Mouse (Mus musculus): ENCODE data around the gene Olfr1414. TPM values are rescaled to one million over a fixed set of nuclear protein-coding genes. Genes with fewer than 3 reads are reported as not detected.
"Not testable (repeated sequence)": the region's sequence is repeated elsewhere in the genome, so short reads cannot be mapped to it uniquely, and the experiment has no call there.

Gene Olfr1414
- not detected for total RNA-seq (2021)

DNA sequence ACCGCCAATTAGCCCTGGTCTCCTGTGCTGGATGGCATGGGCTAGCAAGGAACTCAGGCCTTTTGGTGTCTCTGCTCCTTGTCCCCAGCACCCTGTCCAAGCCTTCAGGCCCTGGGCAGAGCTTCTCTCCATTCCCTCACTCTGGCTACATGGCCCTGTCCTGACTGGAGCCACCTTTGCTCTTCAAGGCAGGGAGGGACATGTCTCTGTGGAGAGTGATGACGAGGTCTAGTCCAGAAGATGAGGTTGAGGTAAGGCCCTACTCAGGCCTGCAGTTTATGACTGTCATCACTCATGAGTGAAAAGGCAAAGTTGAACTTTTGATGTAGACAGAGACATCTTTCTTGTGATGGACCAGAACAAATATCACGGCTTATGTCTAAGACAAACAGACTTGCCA is at the start of gene Olfr1414:
Gene Olfr1414 (minus strand): TSS at position 101 of the 400 bp plus-strand sequence.
- no peak for DNase-seq (ENCODE audit: extremely low spot score in 1 of 2, low spot score in 2 of 2)
- intact Hi-C loops (cut with DNase I): no loop called here

DNA sequence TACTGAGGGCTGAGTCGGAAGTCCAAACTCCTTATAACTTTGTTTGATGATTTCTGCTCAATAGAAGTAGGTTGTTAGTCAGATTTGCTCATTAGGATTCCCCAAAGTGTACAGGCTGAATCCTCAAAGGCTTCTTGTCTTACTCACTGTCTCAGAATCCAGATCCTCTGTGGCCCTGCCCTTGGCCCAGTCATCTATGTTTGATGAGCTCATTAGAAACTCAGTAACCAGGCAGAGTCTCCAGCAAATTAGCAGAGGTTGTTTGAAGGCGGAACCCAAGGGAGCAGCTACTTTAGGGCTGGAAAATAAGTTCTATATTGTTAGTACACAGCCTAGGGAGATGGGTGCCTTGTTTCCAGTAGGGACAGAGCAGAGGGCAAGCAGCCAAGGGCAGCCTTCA is 27.5 kb upstream of the Olfr1414 start:
- intact Hi-C loops (cut with DNase I): no loop called here
- no peak for DNase-seq (ENCODE audit: extremely low spot score in 1 of 2, low spot score in 2 of 2)

- no peak for DNase-seq (ENCODE audit: extremely low spot score in 1 of 2, low spot score in 2 of 2)
- intact Hi-C loops (cut with DNase I): no loop called here
Measured at GRCm38 (mm10) chr1:92539071-92539470, 20.6 kb upstream of the Olfr1414 start.

GRCm38 (mm10) chr1:92536972-92537371 is 18.5 kb upstream of the Olfr1414 start:
- intact Hi-C loops (cut with DNase I): no loop called here
- DNase-seq (ENCODE audit: extremely low spot score in 1 of 2, low spot score in 2 of 2): no peak

- DNase-seq (ENCODE audit: extremely low spot score in 1 of 2, low spot score in 2 of 2): no peak
- intact Hi-C loops (cut with DNase I): loop anchor here (5.0 to 10.0 kb wide), 2 partner anchors 309 to 371 kb away; partner anchors contain the start of gene Gpc1
Measured at GRCm38 (mm10) chr1:92523764-92524163, 5.3 kb upstream of the Olfr1414 start.

DNA sequence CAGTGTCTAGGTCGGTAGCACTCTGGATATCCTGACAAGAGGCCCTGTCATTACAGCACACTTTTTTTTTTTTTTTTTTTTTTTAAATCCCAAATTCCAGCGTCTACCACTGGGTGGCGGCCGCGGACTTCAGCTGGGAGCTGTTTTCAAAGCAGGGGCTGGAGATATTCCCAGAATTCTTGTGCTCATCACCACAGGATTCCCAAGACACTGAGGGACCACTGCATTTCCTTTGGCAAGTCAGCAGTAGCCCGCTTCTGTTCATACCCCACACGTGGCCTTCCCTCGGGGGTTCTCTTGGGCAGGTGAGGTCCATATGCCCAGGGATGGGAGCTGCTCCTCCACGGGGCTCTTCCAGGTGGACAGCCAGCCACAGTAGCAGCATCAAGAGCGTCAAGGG is 2.9 kb upstream of the Olfr1414 start:
- intact Hi-C loops (cut with DNase I): loop anchor here (1.0 to 10.0 kb wide), 3 partner anchors 90 to 373 kb away; partner anchors contain the start of gene Gpc1
- DNase-seq (ENCODE audit: extremely low spot score in 1 of 2, low spot score in 2 of 2): peak; percentile 50 to 54

- intact Hi-C loops (cut with DNase I): no loop called here
- DNase-seq (ENCODE audit: extremely low spot score in 1 of 2, low spot score in 2 of 2): peak in 1 of 2 experiments; percentile 27
Measured at GRCm38 (mm10) chr1:92519046-92519445, 585 bp upstream of the Olfr1414 start.

- DNase-seq (ENCODE audit: extremely low spot score in 1 of 2, low spot score in 2 of 2): no peak
- intact Hi-C loops (cut with DNase I): no loop called here
Measured at GRCm38 (mm10) chr1:92515390-92515789, 3.1 kb downstream of the Olfr1414 start.

GRCm38 (mm10) chr1:92511646-92512045 is 6.8 kb downstream of the Olfr1414 start:
- intact Hi-C loops (cut with DNase I); DNase-seq (ENCODE audit: extremely low spot score in 1 of 2, low spot score in 2 of 2): not testable (repeated sequence)

- no peak for DNase-seq (ENCODE audit: extremely low spot score in 1 of 2, low spot score in 2 of 2)
- intact Hi-C loops (cut with DNase I): no loop called here
Measured at GRCm38 (mm10) chr1:92496001-92496400, 22.5 kb downstream of the Olfr1414 start, which contains the start of gene Olfr1415. TSS of gene Olfr1415 (minus strand) at chr1:92496101.

DNA sequence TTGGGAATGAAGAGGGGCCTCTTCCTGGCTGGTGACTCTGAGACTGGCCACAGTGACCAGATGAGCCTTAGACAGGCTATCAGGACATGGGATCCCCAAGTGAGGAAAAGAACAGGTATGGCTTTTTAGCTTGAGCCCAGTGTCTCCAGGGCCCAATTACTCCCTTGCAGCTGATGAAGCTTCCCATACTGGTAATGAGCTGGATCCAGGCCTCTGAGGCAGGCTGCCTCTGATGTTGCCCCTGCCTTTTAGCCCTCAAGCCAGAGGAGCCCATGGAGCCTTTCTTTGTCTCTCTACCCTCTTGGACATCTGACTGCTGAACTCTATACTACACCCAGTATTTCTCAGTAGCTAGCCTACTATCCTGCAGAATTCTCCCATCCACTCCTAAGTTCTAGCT is 33.4 kb downstream of the Olfr1414 start, which contains the start of gene Olfr1416:
Gene Olfr1416 (minus strand): TSS at position 101 of the 400 bp plus-strand sequence.
- DNase-seq (ENCODE audit: extremely low spot score in 1 of 2, low spot score in 2 of 2): no peak
- intact Hi-C loops (cut with DNase I): no loop called here

DNA sequence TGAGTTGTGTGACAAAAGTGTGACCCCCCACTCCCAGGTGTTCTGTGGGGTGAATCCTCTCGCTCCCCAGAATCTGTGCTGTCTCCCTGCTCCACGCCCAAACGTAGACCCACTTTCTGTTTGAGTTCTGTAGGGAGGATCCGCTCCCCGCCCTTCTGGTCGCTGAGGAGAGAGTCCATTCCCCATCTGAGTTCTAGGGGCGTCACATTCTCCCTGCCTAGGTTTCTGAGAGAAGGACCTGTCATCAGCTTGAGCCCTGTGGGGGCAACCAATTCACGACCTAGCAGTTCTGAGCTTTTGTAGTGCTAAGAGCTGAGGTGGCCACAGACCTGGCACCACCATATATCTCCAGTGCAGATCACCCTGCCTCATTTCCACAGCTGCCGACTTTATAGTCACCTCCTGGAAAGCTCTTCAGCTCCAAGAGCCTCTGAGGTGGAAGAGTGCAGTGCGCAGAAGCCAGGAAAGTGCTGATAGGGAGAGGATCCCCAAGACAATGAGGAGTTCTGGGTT is 44.3 kb downstream of the Olfr1414 start:
- intact Hi-C loops (cut with DNase I): no loop called here
- no peak for DNase-seq (ENCODE audit: extremely low spot score in 1 of 2, low spot score in 2 of 2)

DNA sequence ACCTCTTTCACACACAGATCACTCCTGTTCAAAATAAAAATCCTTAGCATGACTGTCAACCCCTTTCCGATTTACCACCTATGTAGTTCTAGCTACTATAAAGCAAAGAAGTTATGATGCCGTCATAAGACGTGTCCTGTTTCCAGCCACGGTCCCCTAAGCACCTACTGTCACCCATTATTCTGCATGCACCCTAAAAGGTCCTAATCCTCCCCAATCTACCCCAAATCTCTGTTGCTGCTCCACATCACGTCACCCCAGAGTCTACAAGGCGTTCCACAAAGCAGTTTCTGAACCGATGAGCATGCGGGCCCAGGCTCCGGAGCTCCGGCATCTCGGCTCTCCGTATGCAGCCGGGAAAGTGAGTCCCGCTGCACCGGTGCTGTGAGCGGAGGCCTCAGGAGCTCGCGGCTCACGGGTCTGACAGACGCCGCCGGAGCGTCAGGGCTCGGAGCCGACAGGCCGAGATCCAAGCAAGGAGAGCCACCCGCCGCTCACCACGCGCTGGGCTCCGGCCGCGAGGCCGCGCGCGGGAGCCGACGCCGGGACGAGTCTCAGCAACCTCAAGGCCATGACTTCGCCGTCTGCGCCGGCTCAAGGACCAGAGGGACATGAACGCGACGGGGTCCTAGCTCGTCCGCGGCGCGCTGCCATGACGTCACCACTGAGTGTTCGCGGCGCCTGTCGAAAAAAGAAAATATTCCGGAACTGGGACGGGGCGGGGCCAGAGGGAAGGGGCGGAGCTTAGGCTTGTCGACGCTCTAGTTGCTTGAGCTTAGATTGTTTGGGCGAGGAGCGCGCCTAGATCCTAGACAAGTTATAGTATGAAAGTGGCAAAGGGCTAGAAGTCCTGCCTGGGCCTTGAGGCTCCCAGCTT is 45.1 kb downstream of the Olfr1414 start, which contains the start of gene Ndufa10:
Gene Ndufa10 (minus strand): TSS at position 696 of the 877 bp plus-strand sequence.
- intact Hi-C loops (cut with DNase I): no loop called here
- DNase-seq (ENCODE audit: extremely low spot score in 1 of 2, low spot score in 2 of 2): peak; percentile 89 to 95

DNA sequence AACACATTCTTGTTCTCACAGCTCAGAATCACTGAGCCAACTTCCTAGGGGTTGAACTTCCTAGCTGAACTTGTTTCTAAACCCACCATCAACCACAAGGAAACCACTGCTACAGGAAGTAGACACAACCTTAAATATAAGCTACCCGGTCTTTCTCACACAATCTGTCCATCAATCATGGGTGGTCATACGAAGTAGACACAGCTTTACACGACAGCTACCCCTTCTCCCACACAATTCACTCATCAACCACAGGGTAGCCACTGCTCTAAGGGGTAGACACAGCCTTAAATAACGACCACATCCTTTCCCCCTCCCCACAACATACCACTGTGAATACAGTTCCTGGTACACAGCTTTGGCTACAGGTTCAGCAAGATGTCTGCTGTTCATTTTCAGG is 49.6 kb downstream of the Olfr1414 start:
- DNase-seq (ENCODE audit: extremely low spot score in 1 of 2, low spot score in 2 of 2): no peak
- intact Hi-C loops (cut with DNase I): no loop called here

DNA sequence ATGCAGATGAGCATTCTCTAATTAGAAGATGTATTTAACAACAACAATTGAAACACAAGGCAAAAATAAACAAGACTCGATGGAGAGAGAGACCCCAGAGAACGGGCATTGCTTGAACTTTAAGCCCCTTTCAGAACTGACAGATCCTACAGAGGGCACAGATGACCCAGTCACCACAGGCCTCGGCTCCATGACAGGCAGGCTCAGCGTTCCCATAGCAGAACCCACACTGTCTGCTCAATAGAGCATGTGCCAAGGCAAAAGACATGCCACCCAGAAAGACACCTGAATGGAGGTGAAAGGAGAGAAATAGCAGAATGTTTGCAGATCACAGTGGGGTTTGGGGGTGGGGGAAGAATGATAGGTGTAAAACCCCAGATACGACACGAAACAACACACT is 60.0 kb downstream of the Olfr1414 start:
- no peak for DNase-seq (ENCODE audit: extremely low spot score in 1 of 2, low spot score in 2 of 2)
- intact Hi-C loops (cut with DNase I): loop anchor here (10.0 kb wide), 1 partner anchor 934 kb away; no protein-coding TSS in a partner anchor

DNA sequence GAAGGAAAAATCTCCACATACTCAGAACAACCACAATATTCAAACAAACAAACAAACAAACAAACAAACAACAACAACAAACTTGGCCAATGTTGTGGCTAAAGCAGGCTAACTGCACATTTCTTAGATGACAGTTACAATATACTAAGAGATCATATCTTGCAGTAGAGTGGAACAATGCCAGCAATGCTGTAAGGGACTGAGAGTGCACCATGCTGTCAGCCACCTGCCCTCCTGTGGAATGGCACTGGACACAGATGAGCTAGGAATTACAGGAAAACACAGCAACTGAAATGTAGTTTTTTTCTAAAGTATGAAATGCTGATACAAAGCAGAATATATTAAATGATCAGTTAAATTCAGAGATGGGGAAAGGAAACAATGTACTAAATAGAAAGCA is 60.7 kb downstream of the Olfr1414 start:
- intact Hi-C loops (cut with DNase I): loop anchor here (10.0 kb wide), 1 partner anchor 933 kb away; no protein-coding TSS in a partner anchor
- DNase-seq (ENCODE audit: extremely low spot score in 1 of 2, low spot score in 2 of 2): no peak

Data from left cerebral cortex, postnatal 10 days (tissue).